Mouse (Mus musculus) neutrophil, adult 83 days (primary cell): ENCODE data around the gene Zfp712. TPM values are rescaled to one million over a fixed set of nuclear protein-coding genes. Genes with fewer than 3 reads are reported as not detected.

Experiments
- total RNA-seq, 2 experiments: library from RNA; stranded (reverse); gene quantifications; one replicate each; pipeline ENCODE4 v1.2.4; 2023

The Zfp712 gene
- 1 to 10 TPM; 1.7 to 2.1 TPM for total RNA-seq

DNA sequence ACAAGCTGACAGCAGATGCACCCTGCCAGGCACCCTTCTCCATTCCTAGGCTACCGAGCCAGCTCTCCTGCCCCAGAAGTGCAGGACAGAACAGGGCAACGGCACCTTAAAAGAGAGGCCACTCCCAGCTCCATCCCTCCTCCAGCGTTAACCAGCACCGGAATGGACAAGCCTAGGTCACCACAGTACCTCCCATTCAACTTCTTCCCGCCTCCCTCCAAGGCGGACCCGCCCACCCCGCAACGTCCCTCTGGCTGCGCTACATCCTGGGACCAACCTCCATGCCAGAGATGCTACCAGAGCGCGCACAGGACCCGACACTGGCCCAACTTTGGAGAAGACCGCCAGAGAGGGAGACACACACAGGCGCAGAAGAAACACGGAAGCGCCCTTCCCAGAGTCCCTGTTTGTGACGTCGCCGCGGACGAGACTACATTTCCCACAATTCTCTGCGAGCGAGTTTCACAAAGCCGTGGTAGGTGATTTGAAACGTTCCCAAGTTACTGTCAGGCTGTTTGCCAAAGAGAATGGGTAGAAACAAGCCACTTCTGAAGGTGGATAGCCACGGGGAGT, at the start of gene Zfp712:
Gene Zfp712, minus strand, starts transcription at position 385 of the 573 bp plus-strand sequence.

DNA sequence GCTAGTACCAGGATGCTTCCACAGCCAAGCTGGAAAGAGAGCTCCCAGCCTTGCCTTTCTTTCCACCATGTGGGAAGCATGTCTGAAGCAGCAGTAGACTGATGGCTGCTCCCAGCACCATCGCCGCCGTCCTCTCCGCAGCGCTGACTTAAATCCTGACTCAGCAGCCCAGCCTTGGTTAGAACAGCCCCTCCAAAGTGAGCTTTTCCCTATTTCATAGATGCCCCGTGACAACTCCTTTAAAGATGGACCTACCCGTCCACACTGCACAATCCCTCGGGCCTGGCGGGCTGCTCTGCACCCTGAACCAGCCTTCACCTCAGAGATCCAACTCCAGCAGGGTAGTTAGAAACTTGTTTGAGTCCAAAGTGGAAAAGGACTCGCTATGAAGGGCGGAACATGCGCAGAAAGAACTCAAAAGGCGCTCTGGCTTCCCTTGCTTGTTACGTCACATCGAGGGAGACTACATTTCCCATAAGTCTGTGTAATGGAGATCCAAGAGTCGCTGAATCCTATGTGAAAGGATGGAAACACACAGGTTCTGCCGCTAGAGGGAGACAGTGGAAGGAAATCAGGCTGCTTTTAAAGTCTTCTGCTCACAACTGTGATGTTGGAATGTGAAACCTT, 47.3 kb upstream of the Zfp712 start, which contains the start of gene Gm28557:
Gene Gm28557, minus strand, starts transcription at position 411 of the 627 bp plus-strand sequence.

DNA sequence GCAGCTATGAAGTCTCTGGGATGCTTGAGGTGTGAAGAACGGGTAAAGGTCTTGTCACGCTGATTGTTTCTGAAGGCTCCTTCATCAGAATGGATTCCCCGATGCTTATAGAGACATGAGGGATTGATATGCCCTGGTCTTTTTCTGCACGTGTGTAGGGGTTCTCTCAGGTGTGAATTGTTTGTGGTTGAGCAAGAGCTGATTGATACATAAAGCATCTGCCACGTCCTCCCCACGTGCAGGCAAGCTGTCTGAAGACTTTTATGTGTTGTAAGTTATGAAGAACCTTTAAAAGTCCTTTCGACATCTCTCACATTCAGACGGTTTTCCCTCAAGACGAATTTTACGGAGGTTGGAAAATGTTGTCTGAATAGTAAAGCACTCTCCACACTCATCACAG, 36.9 kb upstream of the Zfp712 start, which contains the start of gene Zfp708:
Gene Zfp708, minus strand, starts transcription at position 101 of the 400 bp plus-strand sequence.

Other genes with a start within 250 kb of the Zfp712 start
- under 1 TPM; 0.48 to 0.73 TPM for gene Gm10767, start 156.3 kb downstream of the Zfp712 start, total RNA-seq
- gene Zfp708, start 36.8 kb upstream of the Zfp712 start, total RNA-seq: under 1 TPM in 1 of 2 experiments, not detected in 1; 0.22 TPM
- 1 to 10 TPM; 1.1 to 1.4 TPM for gene Gm28557, start 47.4 kb upstream of the Zfp712 start, total RNA-seq
- gene Rslcan18, start 55.1 kb upstream of the Zfp712 start, total RNA-seq: under 1 TPM; 0.22 to 0.40 TPM
- 1 to 10 TPM; 2.7 to 3.5 TPM for gene Zfp759, start 60.5 kb upstream of the Zfp712 start, total RNA-seq
- 1 to 10 TPM; 1.6 TPM for gene Rsl1, start 112.0 kb upstream of the Zfp712 start, total RNA-seq
- gene Zfp455, start 133.3 kb upstream of the Zfp712 start, total RNA-seq: under 1 TPM; 0.73 to 0.77 TPM
- 1 to 10 TPM; 1.5 to 2.0 TPM for gene Zfp458, start 217.3 kb upstream of the Zfp712 start, total RNA-seq
- gene Zfp457, start 245.3 kb upstream of the Zfp712 start, total RNA-seq: under 1 TPM in 1 of 2 experiments, not detected in 1; 0.46 TPM